Mouse (Mus musculus): Measurements from ENCODE around the gene Erich2. TPM values are rescaled to one million over a fixed set of nuclear protein-coding genes. Genes with fewer than 3 reads are reported as not detected.
A peak's percentile ranks its signal among the peaks of the same experiment; 100 is the strongest.

Erich2 gene
- under 1 TPM; 0.15 to 0.18 TPM for total RNA-seq (2021)
- long read RNA-seq, experiment 1, result 0 reads
- long read RNA-seq, experiment 2, partial matches to known transcripts, result 0 of 1 reads
- long read RNA-seq, experiment 2, other reads (novel, unspliced or antisense), result 1 of 1 reads

GRCm38 (mm10) chr2:70508496-70508895 is at the start of gene Erich2:
Erich2 (plus strand) TSS chr2:70508819.
- DNase-seq, result no peak

- DNase-seq, result no peak
These were observed 45.0 kb upstream of the Erich2 start for GRCm38 (mm10) chr2:70463606-70464005.

GRCm38 (mm10) chr2:70471136-70471535 is 37.5 kb upstream of the Erich2 start:
- DNase-seq, result no peak

GRCm38 (mm10) chr2:70471861-70472620 is 36.6 kb upstream of the Erich2 start:
- peak; percentile 60 for DNase-seq

- no peak for DNase-seq
These were observed 10.8 kb upstream of the Erich2 start for GRCm38 (mm10) chr2:70497715-70498318.

- no peak for DNase-seq
These were observed 5.2 kb upstream of the Erich2 start for GRCm38 (mm10) chr2:70503436-70503835.

GRCm38 (mm10) chr2:70505229-70505628 is 3.4 kb upstream of the Erich2 start:
- DNase-seq, result no peak

- no peak for DNase-seq
These were observed 2.7 kb upstream of the Erich2 start for GRCm38 (mm10) chr2:70505896-70506295.

GRCm38 (mm10) chr2:70506372-70506771 is 2.2 kb upstream of the Erich2 start:
- DNase-seq, result no peak

- peak; percentile 90 for DNase-seq
These were observed 508 bp downstream of the Erich2 start for GRCm38 (mm10) chr2:70509021-70509632.

GRCm38 (mm10) chr2:70538283-70538682 is 29.7 kb downstream of the Erich2 start:
- peak; percentile 69 for DNase-seq

GRCm38 (mm10) chr2:70550671-70551070 is 42.1 kb downstream of the Erich2 start:
- DNase-seq, result no peak

GRCm38 (mm10) chr2:70551446-70551845 is 42.8 kb downstream of the Erich2 start:
- no peak for DNase-seq

- no peak for DNase-seq
These were observed 43.5 kb downstream of the Erich2 start for GRCm38 (mm10) chr2:70552067-70552598.

- DNase-seq, result no peak
These were observed 44.2 kb downstream of the Erich2 start, which contains the start of gene Gad1 for GRCm38 (mm10) chr2:70552772-70553171. Gad1 (plus strand) TSS chr2:70553072.

- DNase-seq, result no peak
These were observed 45.2 kb downstream of the Erich2 start for GRCm38 (mm10) chr2:70553826-70554225.

GRCm38 (mm10) chr2:70558112-70558842 is 49.7 kb downstream of the Erich2 start:
- peak; percentile 89 for DNase-seq

- DNase-seq, result no peak
These were observed 50.3 kb downstream of the Erich2 start for GRCm38 (mm10) chr2:70558843-70559451.

- DNase-seq, result peak; percentile 83
These were observed 50.9 kb downstream of the Erich2 start for GRCm38 (mm10) chr2:70559520-70559919.

- DNase-seq, result peak; percentile 62
These were observed 52.6 kb downstream of the Erich2 start for GRCm38 (mm10) chr2:70561077-70561795.

GRCm38 (mm10) chr2:70562011-70562491 is 53.4 kb downstream of the Erich2 start:
- peak; percentile 35 for DNase-seq

Data from adrenal gland, postnatal 10 days (tissue).